Mouse (Mus musculus) frontal cortex, postnatal 14 days (tissue): ENCODE results near the gene Agap1.

Source experiments
- DNase-seq, 2 experiments: peaks; one replicate each; pipeline ENCODE4 v3.0.0; 2022; ENCODE audit warnings: low spot score in 2 of 2

Agap1 gene

DNA sequence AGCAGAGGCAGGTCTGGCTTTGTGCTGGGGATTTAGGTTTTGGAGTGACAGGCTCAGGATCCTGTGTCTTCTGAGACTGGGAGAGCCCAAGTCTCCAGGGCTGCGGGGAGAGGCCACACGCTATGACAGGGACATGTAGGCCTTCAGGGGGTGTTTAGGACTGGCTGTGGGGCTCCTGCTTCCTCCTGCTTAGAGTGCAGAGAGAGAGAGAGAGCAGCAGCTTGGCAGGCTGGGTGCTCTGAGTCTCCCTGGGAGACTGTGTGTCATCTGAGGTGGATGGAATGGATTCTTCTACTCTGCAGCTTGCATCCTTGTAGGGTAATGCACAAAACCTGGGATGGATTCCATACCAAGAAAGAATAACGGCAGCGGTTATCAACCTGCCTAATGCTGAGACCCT is 122.4 kb downstream of the Agap1 start:
- DNase-seq = peak; percentile 43 to 53

- peak; percentile 56 to 63 for DNase-seq
Observed at GRCm38 (mm10) chr1:89580031-89580998, 125.7 kb downstream of the Agap1 start.

- DNase-seq = peak in 1 of 2 experiments; percentile 40
Observed at GRCm38 (mm10) chr1:89580999-89581765, 126.6 kb downstream of the Agap1 start.

GRCm38 (mm10) chr1:89581766-89582125 is 127.1 kb downstream of the Agap1 start:
- no peak for DNase-seq

GRCm38 (mm10) chr1:89583369-89583768 is 128.8 kb downstream of the Agap1 start:
- DNase-seq = no peak

DNA sequence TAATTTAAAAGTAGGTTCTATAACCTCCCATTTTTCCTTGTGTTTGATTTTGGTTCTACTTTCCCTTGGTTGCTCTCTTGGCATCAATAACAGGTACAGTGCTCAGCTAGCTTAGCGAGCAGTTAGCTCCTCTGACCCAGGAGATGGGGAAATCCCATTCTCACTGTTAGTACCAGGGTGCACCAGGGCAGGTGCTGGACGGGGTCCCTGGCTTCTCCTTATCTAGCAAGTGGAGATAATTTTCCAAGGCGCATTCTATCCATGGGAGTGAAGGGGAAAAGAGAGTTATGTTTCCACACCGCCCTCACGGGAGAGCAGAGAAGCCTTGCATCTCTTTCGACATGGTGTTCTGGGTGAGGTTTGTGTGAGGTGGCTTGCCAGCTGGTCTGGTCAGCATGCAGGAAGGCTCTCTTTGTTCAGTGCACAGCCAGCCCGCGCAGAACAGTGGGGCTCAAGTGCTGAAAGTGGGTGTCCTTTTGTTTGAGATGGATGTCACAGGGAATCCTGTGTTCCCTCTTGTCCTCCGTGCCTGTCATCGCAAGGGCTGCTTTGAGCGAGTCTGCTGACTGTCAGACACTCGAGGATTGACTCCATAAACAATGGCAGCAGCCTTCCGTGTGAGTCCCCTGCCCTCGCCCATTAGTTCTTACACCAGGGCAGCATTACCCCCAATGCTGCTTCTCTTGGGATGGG is 132.5 kb downstream of the Agap1 start:
- DNase-seq = no peak

GRCm38 (mm10) chr1:89588154-89588553 is 133.5 kb downstream of the Agap1 start:
- no peak for DNase-seq

DNA sequence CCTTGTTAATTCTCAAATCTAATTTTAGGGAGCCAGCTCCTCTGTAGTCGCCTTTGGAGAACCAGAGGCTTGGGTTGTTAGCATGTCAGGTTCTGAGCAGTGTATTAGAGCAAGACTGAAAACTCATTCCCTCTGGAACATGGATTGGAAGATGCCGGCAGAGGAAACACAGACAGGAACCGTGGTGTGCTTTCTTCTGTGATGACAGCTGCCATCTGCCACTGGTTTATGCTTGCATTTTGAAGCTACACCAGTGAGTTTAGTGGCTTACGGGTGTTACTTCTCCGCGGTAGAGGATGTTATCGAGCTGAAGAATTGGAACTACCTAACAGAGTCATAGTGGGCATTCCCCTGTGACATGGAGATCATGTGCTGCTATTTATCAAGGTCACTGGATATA is 136.4 kb downstream of the Agap1 start:
- no peak for DNase-seq

DNA sequence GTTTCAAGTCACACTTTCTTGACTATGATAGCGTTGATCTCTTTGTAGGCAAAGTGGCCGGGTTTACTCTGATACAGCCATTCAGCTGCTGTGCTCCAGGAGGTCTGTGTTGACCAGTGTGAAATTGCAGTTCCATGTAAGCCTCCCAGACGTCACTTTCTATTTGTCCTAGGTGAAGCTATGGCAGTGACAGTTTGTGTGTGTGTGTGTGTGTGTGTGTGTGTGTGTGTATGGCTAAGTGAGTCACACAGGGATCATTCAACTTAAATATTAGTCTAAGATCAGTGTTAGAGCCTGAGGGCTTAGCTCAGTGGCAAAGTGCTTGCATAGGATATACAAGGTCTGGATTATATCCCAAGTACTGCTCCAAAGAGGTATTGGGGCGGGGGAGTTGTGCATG is 138.6 kb downstream of the Agap1 start:
- no peak for DNase-seq

DNA sequence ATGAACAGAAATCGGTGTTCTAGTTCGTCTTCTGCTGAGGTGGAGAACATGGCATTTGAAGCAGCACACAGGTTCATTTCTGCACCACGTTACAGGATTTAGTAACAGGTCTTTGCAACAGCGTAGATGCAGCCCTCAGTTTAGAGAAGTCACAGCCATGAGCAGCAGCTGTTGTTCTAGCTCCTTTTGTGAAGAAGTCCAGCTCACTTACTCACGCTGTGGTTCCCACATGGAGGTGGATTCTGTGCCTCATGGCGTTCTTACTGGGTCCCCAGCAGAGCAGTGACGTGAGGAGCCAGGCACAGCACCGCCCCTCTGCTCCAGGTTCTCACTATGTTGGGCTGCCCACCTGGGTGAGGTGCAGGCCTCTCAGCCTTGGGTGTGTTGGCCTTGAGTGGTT is 140.4 kb downstream of the Agap1 start:
- DNase-seq = no peak

GRCm38 (mm10) chr1:89595421-89595820 is 140.8 kb downstream of the Agap1 start:
- no peak for DNase-seq

DNA sequence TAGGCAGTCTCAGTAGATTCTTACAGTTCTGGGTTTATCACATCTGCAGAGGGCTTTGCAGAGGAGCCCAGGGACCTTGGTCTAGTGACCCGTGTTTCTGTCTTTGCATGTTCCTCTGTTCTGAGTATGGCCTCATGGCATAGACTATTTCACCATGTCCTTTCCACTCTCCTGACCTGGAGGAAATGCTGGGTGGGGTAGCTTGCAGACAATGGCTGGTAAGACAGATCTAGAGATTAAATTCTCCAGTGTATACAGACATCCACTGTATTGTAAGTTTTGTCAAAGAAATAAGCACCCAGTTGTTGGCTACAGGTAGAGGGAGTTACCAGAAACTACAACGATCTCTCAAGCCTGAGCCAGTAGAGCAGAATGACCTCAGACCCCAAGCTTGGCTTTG is 141.6 kb downstream of the Agap1 start:
- DNase-seq = no peak

DNA sequence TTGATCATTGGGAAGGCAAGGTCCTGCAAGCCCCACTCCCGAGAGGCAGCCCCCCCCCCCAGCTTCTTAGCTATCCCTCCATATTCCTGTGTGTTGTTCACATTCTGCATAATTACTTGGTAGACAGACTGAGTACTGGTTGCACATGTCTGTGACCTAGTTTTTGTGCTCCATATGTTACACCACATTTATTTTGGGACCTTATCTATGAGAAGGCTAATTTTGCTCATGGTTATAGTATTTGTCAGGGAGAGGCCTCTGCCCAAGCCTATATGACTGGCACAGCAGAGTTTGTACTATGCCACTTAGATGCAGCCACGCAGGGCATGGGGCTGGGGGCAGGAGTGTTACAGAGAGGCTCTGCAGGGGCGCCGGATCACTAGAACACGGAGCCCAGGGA is 144.3 kb downstream of the Agap1 start:
- DNase-seq = no peak

- DNase-seq = no peak
Observed at GRCm38 (mm10) chr1:89599983-89600741, 145.6 kb downstream of the Agap1 start.

DNA sequence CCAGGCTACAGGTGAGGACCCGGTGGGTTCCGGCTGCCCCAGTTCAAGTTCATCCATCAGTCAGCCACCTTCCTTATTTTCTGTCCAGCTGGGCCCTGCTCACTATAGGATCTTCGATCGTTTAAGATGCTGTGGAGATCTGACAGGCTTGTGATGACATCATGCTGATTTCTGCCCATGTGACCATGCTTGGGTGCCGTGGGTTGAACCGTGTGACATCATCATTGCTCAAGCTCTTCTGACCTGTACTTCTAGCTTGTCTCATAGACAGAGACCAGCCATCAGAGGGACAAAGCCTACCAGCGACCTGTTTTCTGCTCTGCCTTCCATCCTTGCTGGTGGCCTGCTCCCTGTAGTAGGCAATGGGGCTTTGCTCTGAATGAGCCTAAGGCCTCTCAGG is 146.7 kb downstream of the Agap1 start:
- no peak for DNase-seq

- DNase-seq = no peak
Observed at GRCm38 (mm10) chr1:89602879-89603278, 148.3 kb downstream of the Agap1 start.

- peak; percentile 53 to 60 for DNase-seq
Observed at GRCm38 (mm10) chr1:89606612-89607011, 152.0 kb downstream of the Agap1 start.

DNA sequence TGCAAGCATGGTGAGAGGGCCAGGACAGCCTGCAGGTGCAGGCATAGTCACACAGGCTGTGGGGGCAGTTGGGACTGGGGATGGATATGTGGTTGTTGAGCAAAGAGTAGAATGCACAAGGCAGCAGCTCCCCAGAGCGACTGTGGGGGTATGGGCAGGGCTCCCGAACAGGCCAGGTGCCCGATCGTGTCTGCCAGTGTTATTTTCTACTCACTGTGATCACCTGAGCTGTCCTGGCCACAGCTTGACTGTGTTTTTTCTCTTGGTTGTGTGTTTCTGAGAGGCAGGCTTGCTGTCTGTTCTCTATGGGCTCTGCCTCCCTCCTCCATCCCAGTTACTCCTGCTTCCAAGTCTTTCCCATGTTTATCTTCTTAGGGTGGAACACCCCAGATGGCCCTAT is 154.2 kb downstream of the Agap1 start:
- DNase-seq = no peak

DNA sequence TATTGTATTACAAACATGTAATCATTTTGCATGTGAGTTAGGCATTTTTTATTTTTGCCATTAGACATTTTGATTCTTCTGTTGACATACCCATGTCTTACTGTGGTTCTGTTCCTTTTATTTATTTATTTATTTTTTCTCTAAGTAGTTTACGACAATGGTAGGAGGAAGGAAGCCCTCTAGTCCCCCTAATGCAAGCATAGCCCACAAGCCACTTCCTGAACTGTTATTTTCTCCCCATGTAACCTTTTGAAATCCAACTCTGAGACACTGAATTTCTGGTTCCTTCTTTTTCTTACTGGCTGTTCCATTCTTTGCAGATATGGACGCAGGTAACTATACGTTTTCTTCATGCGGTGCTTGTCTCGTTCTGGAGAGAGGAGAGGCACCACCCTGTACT is 155.4 kb downstream of the Agap1 start:
- no peak for DNase-seq

DNA sequence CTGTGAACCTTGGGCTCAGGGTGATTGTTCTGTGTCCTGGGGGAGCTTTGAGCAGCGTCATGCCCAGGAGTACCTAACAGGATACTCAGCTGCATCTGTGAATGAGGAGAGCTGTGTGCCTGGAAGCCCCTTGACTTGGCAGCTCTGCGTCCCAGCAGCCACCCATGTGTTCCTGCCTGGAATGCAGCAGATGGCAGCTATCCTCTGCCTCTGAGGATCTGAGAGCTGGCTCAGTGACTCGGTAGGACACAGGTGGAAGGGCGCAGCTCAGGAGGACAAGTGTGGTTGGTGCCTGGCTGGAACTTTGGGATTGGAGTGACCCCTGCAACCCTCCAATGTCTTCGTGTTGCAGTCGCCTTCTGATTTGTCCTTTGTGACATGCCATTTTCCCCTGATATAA is 156.9 kb downstream of the Agap1 start:
- no peak for DNase-seq

GRCm38 (mm10) chr1:89613234-89613870 is 158.7 kb downstream of the Agap1 start:
- DNase-seq = no peak
